In the genomic region with DNA sequence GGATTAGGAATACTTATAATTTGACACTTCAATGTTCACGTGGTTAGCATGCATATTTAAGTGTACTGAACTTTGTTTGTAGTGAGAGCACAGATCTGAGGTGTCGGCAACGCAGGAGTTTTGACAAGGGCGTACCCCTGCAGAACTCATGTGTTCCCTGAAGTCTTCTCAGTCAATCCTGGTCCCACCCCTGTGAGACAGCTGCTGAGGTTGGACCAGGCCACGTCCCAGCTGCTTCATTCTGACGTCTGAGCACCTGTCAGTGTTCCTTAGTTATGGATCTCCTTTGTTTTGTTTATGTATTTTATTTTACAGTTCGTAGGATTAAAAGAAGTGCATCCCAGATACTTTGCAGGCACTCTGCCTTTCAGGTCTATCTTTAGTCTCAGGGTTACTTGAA, we compare ENCODE assay signal across 28 mouse cellular contexts. TPM values are rescaled to one million over a fixed set of nuclear protein-coding genes. Genes with fewer than 3 reads are reported as not detected.
DNase-seq lines count a peak whose midpoint lies in the region; ATAC-seq and TF ChIP-seq lines count a peak whose summit lies in the region.
"Had no signal": no experiment of that assay in that cellular context is flagged by ENCODE, and none has a peak within 500 bp of the region (broad histone marks: within the 10 kb centered on the region; RNA-seq: fewer than 3 reads in every experiment).

No protein-coding gene starts in this region.

- H3K4me1 ChIP-seq in embryonic facial prominence, embryonic 14.5 days (ENCODE audit: control insufficient read depth, insufficient read depth, low read length): no peaks in the 10 kb centered on the region
- no peaks in the 10 kb centered on the region for H3K4me1 ChIP-seq in embryonic facial prominence, embryonic 10.5 days
- no peaks in the 10 kb centered on the region for H3K4me1 ChIP-seq in limb, embryonic 13.5 days
- H3K4me1 ChIP-seq in limb, embryonic 10.5 days: no peaks in the 10 kb centered on the region
- H3K4me1 ChIP-seq in lung, postnatal 0 days (ENCODE audit: insufficient read depth, low read depth, low read length): no peaks in the 10 kb centered on the region
- H3K4me1 ChIP-seq: embryonic facial prominence, embryonic 12.5 days; embryonic facial prominence, embryonic 15.5 days; forebrain, embryonic 10.5 days; forebrain, embryonic 12.5 days had no signal

- peaks cover 83% of the 10 kb centered on the region for H3K36me3 ChIP-seq in embryonic facial prominence, embryonic 14.5 days (ENCODE audit: control insufficient read depth, insufficient read depth, low read length)
- peaks cover 75% of the 10 kb centered on the region for H3K36me3 ChIP-seq in embryonic facial prominence, embryonic 10.5 days (replicated peaks)
- peaks cover 61% of the 10 kb centered on the region for H3K36me3 ChIP-seq in limb, embryonic 13.5 days
- peaks cover 75% of the 10 kb centered on the region for H3K36me3 ChIP-seq in limb, embryonic 10.5 days
- peaks cover 48% of the 10 kb centered on the region for H3K36me3 ChIP-seq in lung, postnatal 0 days (ENCODE audit: insufficient read depth, low read length)

- H3K9me3 ChIP-seq in embryonic facial prominence, embryonic 14.5 days (ENCODE audit: control insufficient read depth, low read length): no peaks in the 10 kb centered on the region
- H3K9me3 ChIP-seq in embryonic facial prominence, embryonic 10.5 days: 0 out of 2 replicates have a peak, but pooled peaks cover 3% of the 10 kb centered on the region
- H3K9me3 ChIP-seq in limb, embryonic 13.5 days: no peaks in the 10 kb centered on the region
- no peaks in the 10 kb centered on the region for H3K9me3 ChIP-seq in limb, embryonic 10.5 days (replicated peaks)
- H3K9me3 ChIP-seq in lung, postnatal 0 days (ENCODE audit: low read length): no peaks in the 10 kb centered on the region
- H3K9me3 ChIP-seq: embryonic facial prominence, embryonic 12.5 days; embryonic facial prominence, embryonic 15.5 days; forebrain, embryonic 10.5 days; forebrain, embryonic 12.5 days; G1E had no signal

- no peak overlapping the region for H3K27ac ChIP-seq in embryonic facial prominence, embryonic 14.5 days (replicated peaks; ENCODE audit: low read depth, low read length)
- H3K27ac ChIP-seq in embryonic facial prominence, embryonic 10.5 days (replicated peaks): no peak overlapping the region
- H3K27ac ChIP-seq in limb, embryonic 13.5 days: no peak overlapping the region
- H3K27ac ChIP-seq in limb, embryonic 10.5 days: no peak overlapping the region
- no peak overlapping the region for H3K27ac ChIP-seq in lung, postnatal 0 days (ENCODE audit: low read length)
- H3K27ac ChIP-seq: embryonic facial prominence, embryonic 12.5 days; embryonic facial prominence, embryonic 15.5 days; forebrain, embryonic 10.5 days; forebrain, embryonic 12.5 days had no signal

- TF ChIP-seq EP300 in lung, postnatal 0 days (IDR thresholded peaks at IDR 0.05): no peak

- no peaks in the 10 kb centered on the region for H3K27me3 ChIP-seq in embryonic facial prominence, embryonic 14.5 days (replicated peaks; ENCODE audit: control insufficient read depth, insufficient read depth, low read length)
- no peaks in the 10 kb centered on the region for H3K27me3 ChIP-seq in embryonic facial prominence, embryonic 10.5 days (replicated peaks; ENCODE audit: low read depth, poor library complexity, severe bottlenecking)
- no peaks in the 10 kb centered on the region for H3K27me3 ChIP-seq in limb, embryonic 13.5 days
- no peaks in the 10 kb centered on the region for H3K27me3 ChIP-seq in limb, embryonic 10.5 days (ENCODE audit: low read depth, poor library complexity, severe bottlenecking)
- no peaks in the 10 kb centered on the region for H3K27me3 ChIP-seq in lung, postnatal 0 days (replicated peaks; ENCODE audit: insufficient read depth, low read length)
- H3K27me3 ChIP-seq: CH12.LX; embryonic facial prominence, embryonic 12.5 days; embryonic facial prominence, embryonic 15.5 days; forebrain, embryonic 12.5 days; Patski had no signal

- H3K4me2 ChIP-seq in embryonic facial prominence, embryonic 14.5 days (ENCODE audit: low read depth, low read length): no peak overlapping the region
- H3K4me2 ChIP-seq in limb, embryonic 13.5 days (replicated peaks): no peak overlapping the region
- no peak overlapping the region for H3K4me2 ChIP-seq in lung, postnatal 0 days (replicated peaks; ENCODE audit: low read depth, low read length)
- H3K4me2 ChIP-seq: embryonic facial prominence, embryonic 12.5 days; embryonic facial prominence, embryonic 15.5 days; forebrain, embryonic 12.5 days had no signal

- H3K4me3 ChIP-seq in embryonic facial prominence, embryonic 14.5 days (ENCODE audit: low read depth, low read length): no peak overlapping the region
- H3K4me3 ChIP-seq in embryonic facial prominence, embryonic 10.5 days: no peak overlapping the region
- no peak overlapping the region for H3K4me3 ChIP-seq in limb, embryonic 13.5 days
- no peak overlapping the region for H3K4me3 ChIP-seq in limb, embryonic 10.5 days
- H3K4me3 ChIP-seq in lung, postnatal 0 days (ENCODE audit: low read depth, low read length): no peak overlapping the region
- H3K4me3 ChIP-seq: embryonic facial prominence, embryonic 12.5 days; embryonic facial prominence, embryonic 15.5 days; erythroblast, embryonic 14.5 days; forebrain, embryonic 10.5 days; forebrain, embryonic 12.5 days had no signal

- TF ChIP-seq CTCF in lung, postnatal 0 days (IDR thresholded peaks at IDR 0.05): no peak

- no peak overlapping the region; the same call in 1 of the 2 replicates for H3K9ac ChIP-seq in embryonic facial prominence, embryonic 14.5 days (ENCODE audit: low read depth, low read length)
- H3K9ac ChIP-seq in limb, embryonic 13.5 days: no peak overlapping the region
- H3K9ac ChIP-seq in lung, postnatal 0 days (replicated peaks; ENCODE audit: low read depth): no peak overlapping the region
- H3K9ac ChIP-seq: embryonic facial prominence, embryonic 12.5 days; embryonic facial prominence, embryonic 15.5 days; forebrain, embryonic 12.5 days had no signal

- ATAC-seq in embryonic facial prominence, embryonic 14.5 days (ENCODE audit: low read depth): no peak; the same call in 1 of the 2 replicates
- ATAC-seq in limb, embryonic 13.5 days (ENCODE audit: low FRiP score, low read depth): peak; percentile 48; the same call in 1 of the 2 replicates
- ATAC-seq in lung, postnatal 0 days: no peak
- ATAC-seq: activated CD4-positive, CD25-positive, alpha-beta regulatory T cell, adult 4 months; CD4-positive, CD25-positive, alpha-beta regulatory T cell, adult 4 months; forebrain, embryonic 14.5 days; forebrain, embryonic 16.5 days; Patski had no signal

- 75% methylated on average over 7 of the region's 7 CpGs for WGBS in embryonic facial prominence, embryonic 14.5 days
- 90% methylated on average over 7 of the region's 7 CpGs for WGBS in embryonic facial prominence, embryonic 10.5 days
- 83% methylated on average over 7 of the region's 7 CpGs for WGBS in limb, embryonic 13.5 days
- WGBS in limb, embryonic 10.5 days: 90% methylated on average over 7 of the region's 7 CpGs
- WGBS in lung, postnatal 0 days: 76% methylated on average over 7 of the region's 7 CpGs

- peak; percentile 35 for DNase-seq in embryonic facial prominence, embryonic 14.5 days (ENCODE audit: low spot score)
- DNase-seq in embryonic facial prominence, embryonic 10.5 days (ENCODE audit: low spot score): no peak
- DNase-seq in limb, embryonic 10.5 days (ENCODE audit: low spot score): no peak
- DNase-seq in lung, postnatal 0 days (ENCODE audit: low spot score): no peak
- DNase-seq: adrenal gland, adult 2 months; adrenal gland, postnatal 10 days; adrenal gland, postnatal 25 days; B cell, adult 2 months; cerebellum, adult 11 months; cerebellum, adult 18-20 months; cerebellum, adult 8-10 months; cerebellum, adult 9-11 months; cerebellum, postnatal 14 days; cerebellum, postnatal 36 days; embryo, embryonic 11 days had no signal

RNA-seq across cellular contexts. Expression of gene Il6st, which starts 19.1 kb away (rescaled TPM):
- polyA plus RNA-seq in embryonic facial prominence, embryonic 14.5 days (2014; fragmentation: Nextera tagmentation; extraction: Ambion mirVana): 43.2 and 47.4 TPM in 2 replicates
- polyA plus RNA-seq in embryonic facial prominence, embryonic 10.5 days (2016; fragmentation: Nextera tagmentation; extraction: Ambion mirVana): 23.6 and 24.2 TPM in 2 replicates
- polyA plus RNA-seq in limb, embryonic 13.5 days (2015; fragmentation: Nextera tagmentation; extraction: Ambion mirVana): 31.8 and 41.1 TPM in 2 replicates
- 16.1 and 21.3 TPM in 2 replicates for polyA plus RNA-seq in limb, embryonic 10.5 days (2016; fragmentation: Nextera tagmentation; extraction: Ambion mirVana)
- 30.4 and 33.7 TPM in 2 replicates for polyA plus RNA-seq in lung, postnatal 0 days (2015; fragmentation: Nextera tagmentation; extraction: Ambion mirVana)
